Mouse (Mus musculus) left cerebral cortex, postnatal 10 days (tissue): ENCODE results near the gene Syt12. TPM values are rescaled to one million over a fixed set of nuclear protein-coding genes. Genes with fewer than 3 reads are reported as not detected.

Experiments
- DNase-seq, 2 experiments: peaks; one replicate each; pipeline ENCODE4 v3.0.0; 2021 to 2022; ENCODE audit warnings: low spot score in 2 of 2, mixed read lengths in 1 of 2; ENCODE audit errors: extremely low spot score in 1 of 2
- intact Hi-C: fragments of 180-260 bp; cut with DNase I; formaldehyde crosslinking; loops from one replicate; pipeline ENCODE4 v1.15.1; 2025
- total RNA-seq, 2 experiments: library from RNA; stranded (reverse); gene quantifications; 2 replicates each; pipeline ENCODE4 v1.2.3; 2021

The Syt12 gene
- total RNA-seq, 2 experiments from 2014 or later = 13.3 to 16.6 TPM

GRCm38 (mm10) chr19:4494707-4495106 lies 17.5 kb upstream of the Syt12 start:
- DNase-seq = no peak
- intact Hi-C loops = loop anchor here (5.0 kb wide), 2 partner anchors 123 to 248 kb away; partner anchors contain the start of gene Lrfn4

- DNase-seq = peak; percentile 59 to 64
- intact Hi-C loops = no loop called here
Measured at GRCm38 (mm10) chr19:4492526-4493296, 15.5 kb upstream of the Syt12 start.

GRCm38 (mm10) chr19:4491080-4491695 lies 13.9 kb upstream of the Syt12 start:
- intact Hi-C loops = no loop called here
- peak in 1 of 2 experiments; percentile 59 for DNase-seq

- intact Hi-C loops = no loop called here
- peak in 1 of 2 experiments; percentile 39 for DNase-seq
Measured at GRCm38 (mm10) chr19:4487877-4488276, 10.6 kb upstream of the Syt12 start.

GRCm38 (mm10) chr19:4485006-4485405 lies 7.8 kb upstream of the Syt12 start:
- DNase-seq = no peak
- intact Hi-C loops = no loop called here

GRCm38 (mm10) chr19:4482111-4482859 lies 5.0 kb upstream of the Syt12 start:
- intact Hi-C loops = no loop called here
- DNase-seq = no peak

GRCm38 (mm10) chr19:4481326-4481725 lies 4.1 kb upstream of the Syt12 start:
- no peak for DNase-seq
- intact Hi-C loops = no loop called here

- intact Hi-C loops = no loop called here
- DNase-seq = no peak
Measured at GRCm38 (mm10) chr19:4480041-4480440, 2.8 kb upstream of the Syt12 start.

- DNase-seq = no peak
- intact Hi-C loops = no loop called here
Measured at GRCm38 (mm10) chr19:4478190-4478516, 906 bp upstream of the Syt12 start.

- DNase-seq = peak in 1 of 2 experiments; percentile 81
- intact Hi-C loops = no loop called here
Measured at GRCm38 (mm10) chr19:4476601-4477257, 518 bp downstream of the Syt12 start.

GRCm38 (mm10) chr19:4475224-4475925 lies 1.9 kb downstream of the Syt12 start:
- DNase-seq = peak in 1 of 2 experiments; percentile 27
- intact Hi-C loops = no loop called here

- no peak for DNase-seq
- intact Hi-C loops = no loop called here
Measured at GRCm38 (mm10) chr19:4474739-4475138, 2.5 kb downstream of the Syt12 start.

- intact Hi-C loops = no loop called here
- DNase-seq = no peak
Measured at GRCm38 (mm10) chr19:4473549-4473948, 3.7 kb downstream of the Syt12 start.

- no peak for DNase-seq
- intact Hi-C loops = no loop called here
Measured at GRCm38 (mm10) chr19:4468363-4468762, 8.9 kb downstream of the Syt12 start.

- DNase-seq = no peak
- intact Hi-C loops = no loop called here
Measured at GRCm38 (mm10) chr19:4464666-4465065, 12.6 kb downstream of the Syt12 start.

GRCm38 (mm10) chr19:4461981-4462380 lies 15.3 kb downstream of the Syt12 start:
- intact Hi-C loops = no loop called here
- no peak for DNase-seq

GRCm38 (mm10) chr19:4456227-4456626 lies 21.0 kb downstream of the Syt12 start:
- intact Hi-C loops = no loop called here
- DNase-seq = peak in 1 of 2 experiments; percentile 65

- intact Hi-C loops = no loop called here
Measured at GRCm38 (mm10) chr19:4455071-4455800, 22.0 kb downstream of the Syt12 start.

More at GRCm38 (mm10) chr19:4455071-4455800, 22.0 kb downstream of the Syt12 start:
- no peak for DNase-seq
